Mouse (Mus musculus) embryonic facial prominence, embryonic 10.5 days (tissue): Measurements from ENCODE around the gene Il20rb. TPM values are rescaled to one million over a fixed set of nuclear protein-coding genes. Genes with fewer than 3 reads are reported as not detected.

Experiments
- DNase-seq: peaks from one replicate; pipeline ENCODE4 v3.0.0-alpha.2; 2017; ENCODE audit warnings: low spot score
- H3K27ac ChIP-seq: fragments of 300-500 bp; sonication (generic); replicated peaks from 2 replicates; pipeline ENCODE4 v1.5.1; 2016; ENCODE audit warnings: mild to moderate bottlenecking
- H3K27me3 ChIP-seq: fragments of 300-500 bp; sonication (generic); replicated peaks from 2 replicates; pipeline ENCODE4 v1.6.1; 2016; ENCODE audit warnings: low read depth, mild to moderate bottlenecking; ENCODE audit not compliant: poor library complexity, severe bottlenecking
- H3K36me3 ChIP-seq: fragments of 300-500 bp; sonication (generic); replicated peaks from 2 replicates; pipeline ENCODE4 v1.6.1; 2016; ENCODE audit warnings: mild to moderate bottlenecking, moderate library complexity
- H3K4me1 ChIP-seq: fragments of 300-500 bp; sonication (generic); 2 replicates; pipeline ENCODE4 v1.6.1; 2016
- H3K4me3 ChIP-seq: fragments of 300-500 bp; sonication (generic); 2 replicates; pipeline ENCODE4 v1.5.1; 2016; ENCODE audit warnings: mild to moderate bottlenecking, moderate library complexity
- H3K9me3 ChIP-seq: fragments of 300-500 bp; sonication (generic); 2 replicates; pipeline ENCODE4 v1.6.1; 2016; ENCODE audit warnings: mild to moderate bottlenecking
- WGBS: fragments of 180-500 bp; shearing (Covaris S2); methylation state at CpG from one replicate; pipeline ENCODE4 v1.1.7; 2016; 5-methylcytosine and 5-hydroxymethylcytosine counted together
- polyA plus RNA-seq: library from polyadenylated mRNA; unstranded; fragments of >200 nt; fragmentation: Nextera tagmentation; extraction: Ambion mirVana; gene quantifications from 2 replicates; pipeline ENCODE4 v1.2.1, GENCODE M21; 2016

The Il20rb gene
- polyA plus RNA-seq, 1 experiment from 2014 or later: 1.8 TPM

- no peaks in the 10 kb centered on the region for H3K9me3 ChIP-seq
- H3K27ac ChIP-seq: no peak overlapping the region
- no peak overlapping the region for H3K4me3 ChIP-seq
- 91% methylated on average over 3 of the region's 3 CpGs for WGBS
- peaks cover 9% of the 10 kb centered on the region for H3K4me1 ChIP-seq
- DNase-seq: no peak
- H3K36me3 ChIP-seq: peaks cover 28% of the 10 kb centered on the region; the same call in 1 of the 2 replicates
- no peaks in the 10 kb centered on the region for H3K27me3 ChIP-seq
These were observed 16.9 kb downstream of the Il20rb start for GRCm38 (mm10) chr9:100469681-100470080.

GRCm38 (mm10) chr9:100468151-100468550 is 18.4 kb downstream of the Il20rb start:
- no peak overlapping the region for H3K4me3 ChIP-seq
- no peak for DNase-seq
- H3K27ac ChIP-seq: no peak overlapping the region
- 92% methylated on average over 8 of the region's 8 CpGs for WGBS
- no peaks in the 10 kb centered on the region for H3K27me3 ChIP-seq
- H3K4me1 ChIP-seq: peaks cover 9% of the 10 kb centered on the region
- H3K9me3 ChIP-seq: no peaks in the 10 kb centered on the region
- H3K36me3 ChIP-seq: peaks cover 28% of the 10 kb centered on the region; the same call in 1 of the 2 replicates

DNA sequence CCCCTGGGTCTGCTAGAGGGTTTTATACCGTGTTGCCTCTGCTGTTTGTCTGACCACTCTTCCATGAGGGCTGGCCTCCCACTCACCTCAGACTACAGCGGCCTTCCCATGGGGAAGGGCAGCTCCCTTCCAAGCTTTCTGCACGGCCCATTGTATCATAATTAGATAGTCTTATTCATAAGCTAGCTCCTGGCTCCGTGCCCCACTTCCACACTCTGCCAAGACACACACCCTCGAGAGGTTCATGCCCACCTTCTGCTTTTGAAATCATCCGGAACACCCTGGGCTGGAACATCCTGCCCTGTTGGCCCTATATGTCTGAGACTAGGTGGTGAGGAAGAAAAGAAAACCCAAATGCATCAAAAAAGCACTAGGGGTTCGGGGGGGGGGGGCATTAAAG is 18.9 kb downstream of the Il20rb start:
- H3K36me3 ChIP-seq: peaks cover 28% of the 10 kb centered on the region; the same call in 1 of the 2 replicates
- H3K4me1 ChIP-seq: peaks cover 9% of the 10 kb centered on the region
- no peak overlapping the region for H3K4me3 ChIP-seq
- no peak for DNase-seq
- H3K9me3 ChIP-seq: no peaks in the 10 kb centered on the region
- H3K27ac ChIP-seq: no peak overlapping the region
- 88% methylated on average over 7 of the region's 7 CpGs for WGBS
- H3K27me3 ChIP-seq: no peaks in the 10 kb centered on the region

DNA sequence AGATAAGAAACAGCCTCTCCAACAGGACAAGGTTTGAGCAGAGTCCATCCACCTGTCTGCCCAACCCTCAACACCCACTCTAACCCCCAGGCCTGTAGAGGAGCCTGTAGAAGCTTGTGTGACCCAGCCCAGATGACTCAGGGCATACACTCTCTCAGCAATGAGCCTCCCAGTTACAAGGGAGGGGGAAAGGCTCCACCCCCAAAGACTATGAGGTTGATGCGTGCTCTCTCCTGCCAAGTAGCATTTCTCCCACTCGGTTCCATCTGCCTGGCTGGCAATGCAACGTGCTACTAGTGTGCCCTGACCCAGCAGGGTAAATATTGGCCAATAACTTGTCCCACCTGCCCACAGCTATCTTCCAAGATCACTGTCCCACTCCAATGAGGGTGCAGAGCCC is 19.8 kb downstream of the Il20rb start:
- Histone ChIP-seq H3K27ac (no peak overlapping the region), H3K27me3 (no peaks in the 10 kb centered on the region), H3K4me3 (no peak overlapping the region), H3K36me3 (peaks cover 28% of the 10 kb centered on the region; the same call in 1 of the 2 replicates), H3K9me3 (no peaks in the 10 kb centered on the region), H3K4me1 (peaks cover 9% of the 10 kb centered on the region)
- no peak for DNase-seq
- 93% methylated on average over 3 of the region's 3 CpGs for WGBS

- Histone ChIP-seq H3K9me3 (no peaks in the 10 kb centered on the region), H3K36me3 (peaks cover 33% of the 10 kb centered on the region), H3K4me1 (peaks cover 4% of the 10 kb centered on the region), H3K4me3 (no peak overlapping the region), H3K27me3 (no peaks in the 10 kb centered on the region), H3K27ac (no peak overlapping the region)
- no peak for DNase-seq
- WGBS: 92% methylated on average over 9 of the region's 9 CpGs
These were observed 20.6 kb downstream of the Il20rb start for GRCm38 (mm10) chr9:100465988-100466387.

- DNase-seq: no peak
- no peaks in the 10 kb centered on the region for H3K9me3 ChIP-seq
- 93% methylated on average over 5 of the region's 5 CpGs for WGBS
- no peak overlapping the region for H3K27ac ChIP-seq
- H3K4me1 ChIP-seq: no peaks in the 10 kb centered on the region
- no peak overlapping the region for H3K4me3 ChIP-seq
- H3K36me3 ChIP-seq: peaks cover 37% of the 10 kb centered on the region
- no peaks in the 10 kb centered on the region for H3K27me3 ChIP-seq
These were observed 21.2 kb downstream of the Il20rb start for GRCm38 (mm10) chr9:100465380-100465779.

- Histone ChIP-seq H3K9me3 (no peaks in the 10 kb centered on the region), H3K27me3 (no peaks in the 10 kb centered on the region), H3K4me3 (no peak overlapping the region), H3K4me1 (no peaks in the 10 kb centered on the region), H3K27ac (no peak overlapping the region), H3K36me3 (peaks cover 46% of the 10 kb centered on the region)
- no peak for DNase-seq
- WGBS: 78% methylated on average over 2 of the region's 2 CpGs
These were observed 22.8 kb downstream of the Il20rb start for GRCm38 (mm10) chr9:100463771-100464170.

DNA sequence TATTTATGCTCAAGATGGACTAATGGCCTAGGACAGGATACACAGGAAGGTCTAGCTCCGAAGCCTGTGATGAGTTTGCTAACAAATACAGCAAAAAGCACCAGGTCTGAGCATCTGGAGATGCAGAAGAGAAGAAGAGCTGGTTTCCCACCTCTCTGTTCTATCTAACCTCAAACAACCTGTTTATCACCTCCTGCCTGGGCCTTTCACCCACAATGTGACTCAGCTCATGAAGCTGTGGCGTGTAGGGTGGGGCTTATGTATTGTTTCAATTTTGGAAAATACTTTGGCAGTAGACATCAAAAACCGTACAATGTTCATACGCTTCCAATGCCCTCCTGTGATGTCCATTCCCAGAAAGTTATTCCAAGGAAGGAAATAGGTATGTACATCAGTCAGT is 24.5 kb downstream of the Il20rb start:
- Histone ChIP-seq H3K9me3 (no peaks in the 10 kb centered on the region), H3K4me3 (no peak overlapping the region), H3K36me3 (peaks cover 47% of the 10 kb centered on the region), H3K27ac (no peak overlapping the region), H3K4me1 (no peaks in the 10 kb centered on the region), H3K27me3 (no peaks in the 10 kb centered on the region)
- WGBS: 90% methylated on average over 4 of the region's 4 CpGs
- no peak for DNase-seq

GRCm38 (mm10) chr9:100461671-100462070 is 24.9 kb downstream of the Il20rb start:
- Histone ChIP-seq H3K4me1 (no peaks in the 10 kb centered on the region), H3K4me3 (no peak overlapping the region), H3K36me3 (peaks cover 43% of the 10 kb centered on the region), H3K27ac (no peak overlapping the region), H3K9me3 (no peaks in the 10 kb centered on the region), H3K27me3 (no peaks in the 10 kb centered on the region)
- 90% methylated on average over 9 of the region's 9 CpGs for WGBS
- no peak for DNase-seq

GRCm38 (mm10) chr9:100460203-100460602 is 26.4 kb downstream of the Il20rb start:
- no peak for DNase-seq
- peaks cover 5% of the 10 kb centered on the region; the same call in 1 of the 2 replicates for H3K27me3 ChIP-seq
- H3K9me3 ChIP-seq: no peaks in the 10 kb centered on the region
- H3K4me3 ChIP-seq: no peak overlapping the region
- H3K27ac ChIP-seq: no peak overlapping the region
- 98% methylated on average over 9 of the region's 9 CpGs for WGBS
- H3K4me1 ChIP-seq: no peaks in the 10 kb centered on the region
- peaks cover 35% of the 10 kb centered on the region for H3K36me3 ChIP-seq

DNA sequence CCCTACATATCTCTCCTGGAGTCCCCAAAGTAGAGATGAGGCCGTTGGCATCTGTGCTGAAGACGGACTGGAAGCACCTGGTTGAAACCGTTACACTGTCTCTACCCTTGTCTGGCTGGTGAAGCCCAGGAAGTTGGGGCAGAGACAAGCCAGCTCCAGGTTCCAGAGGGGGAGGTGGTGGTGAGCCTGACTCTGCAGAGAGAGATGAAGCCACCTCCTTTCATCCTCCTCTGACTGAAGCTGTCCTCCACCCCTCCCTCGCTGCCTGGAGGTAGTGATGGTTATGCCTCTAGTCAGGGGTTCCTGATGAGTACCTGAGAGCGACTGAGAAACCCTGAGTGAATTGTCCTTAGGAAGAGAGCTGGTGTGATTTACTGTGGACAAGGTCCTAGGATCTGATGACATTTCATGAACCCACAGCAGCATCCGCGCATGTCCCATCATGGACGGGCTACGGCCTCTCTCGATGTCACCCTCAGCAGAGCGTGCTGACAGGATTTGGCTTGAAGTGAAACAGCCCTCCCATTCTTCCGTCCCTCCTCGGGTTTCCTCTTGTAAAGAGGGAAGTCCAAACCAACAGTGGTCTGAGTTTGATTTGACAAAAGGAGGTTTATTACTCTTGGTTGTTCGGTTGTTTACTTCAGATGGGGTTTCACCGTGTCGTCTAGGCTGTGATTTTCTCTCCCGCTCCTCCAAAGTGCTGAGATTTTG is 28.5 kb downstream of the Il20rb start:
- 90% methylated on average over 17 of the region's 17 CpGs for WGBS
- H3K9me3 ChIP-seq: no peaks in the 10 kb centered on the region
- H3K4me1 ChIP-seq: peaks cover 12% of the 10 kb centered on the region
- no peak overlapping the region for H3K4me3 ChIP-seq
- peaks cover 32% of the 10 kb centered on the region for H3K36me3 ChIP-seq
- no peak overlapping the region for H3K27ac ChIP-seq
- no peak for DNase-seq
- peaks cover 12% of the 10 kb centered on the region for H3K27me3 ChIP-seq

GRCm38 (mm10) chr9:100454664-100454993 is 32.0 kb downstream of the Il20rb start:
- no peak for DNase-seq
- no peak overlapping the region; the same call in 1 of the 2 replicates for H3K27ac ChIP-seq
- H3K9me3 ChIP-seq: no peaks in the 10 kb centered on the region
- H3K4me3 ChIP-seq: peak overlapping the region; percentile 53
- peaks cover 18% of the 10 kb centered on the region for H3K36me3 ChIP-seq
- WGBS: 25% methylated on average over 9 of the region's 9 CpGs
- peaks cover 12% of the 10 kb centered on the region for H3K4me1 ChIP-seq
- peaks cover 12% of the 10 kb centered on the region for H3K27me3 ChIP-seq

DNA sequence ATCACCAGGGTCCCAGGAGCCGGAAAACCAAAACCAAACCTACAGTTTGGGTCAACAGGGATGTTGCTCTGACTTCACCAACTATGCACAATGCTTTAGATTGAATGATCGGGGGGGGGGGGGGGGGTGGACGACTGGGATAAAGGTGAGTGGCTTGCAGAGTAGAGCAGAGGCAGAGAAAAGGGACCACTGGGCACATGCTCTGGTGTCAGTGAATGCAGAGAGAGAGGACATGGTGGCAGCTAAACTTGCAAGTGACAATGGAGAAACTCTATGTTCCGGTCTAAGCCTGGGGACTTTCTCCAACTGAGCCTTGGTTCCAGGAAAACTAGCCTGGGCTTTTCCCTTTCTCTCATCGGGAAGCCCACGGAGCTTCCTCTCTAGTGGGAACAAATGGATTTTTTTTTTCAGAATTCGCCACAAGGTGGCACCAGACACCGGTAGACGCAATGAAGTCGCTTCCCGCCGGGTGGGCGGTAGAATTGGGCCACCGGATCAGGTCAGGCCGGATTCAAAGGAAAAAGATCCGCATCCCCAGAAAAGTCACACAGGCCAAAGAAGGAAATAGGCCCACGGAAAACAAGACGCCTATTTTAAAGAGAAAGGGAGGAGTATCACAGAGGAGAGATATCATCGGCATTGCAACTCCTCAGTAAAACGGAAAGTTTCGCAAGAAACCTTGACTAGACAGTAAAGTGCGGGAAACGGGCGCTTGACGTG is 32.5 kb downstream of the Il20rb start:
- H3K9me3 ChIP-seq: no peaks in the 10 kb centered on the region

More for the DNA sequence above, 32.5 kb downstream of the Il20rb start:
- no peak overlapping the region; the same call in 1 of the 2 replicates for H3K27ac ChIP-seq
- H3K4me1 ChIP-seq: peaks cover 12% of the 10 kb centered on the region
- peaks cover 12% of the 10 kb centered on the region for H3K27me3 ChIP-seq
- H3K4me3 ChIP-seq: peak overlapping the region; percentile 53
- peaks cover 17% of the 10 kb centered on the region for H3K36me3 ChIP-seq
- peak; percentile 82 for DNase-seq
- 9% methylated on average over 25 of the region's 25 CpGs for whole genome bisulfite sequencing
